Mouse (Mus musculus) ES-E14 (cell line): ENCODE results near the gene Plcl1.

Source experiments
- HCFC1 ChIP-seq: IDR thresholded peaks from 2 replicates; pipeline ENCODE4 v1.6.1; 2012; ENCODE audit warnings: low read length, inconsistent platforms, borderline replicate concordance; ENCODE audit not compliant: insufficient read depth
- MAFK ChIP-seq: IDR thresholded peaks from 2 replicates; pipeline ENCODE4 v1.6.1; 2014; ENCODE audit warnings: mild to moderate bottlenecking, low read depth, low read length, inconsistent platforms; ENCODE audit not compliant: insufficient read depth
- ZNF384 ChIP-seq: IDR thresholded peaks from 2 replicates; pipeline ENCODE4 v1.6.1; 2012; ENCODE audit warnings: low read depth, low read length, inconsistent platforms

GRCm38 (mm10) chr1:55588090-55588489 lies 182.4 kb downstream of the Plcl1 start:
- TF ChIP-seq ZNF384 (no peak), MAFK (no peak), HCFC1 (no peak)
